In the genomic region with DNA sequence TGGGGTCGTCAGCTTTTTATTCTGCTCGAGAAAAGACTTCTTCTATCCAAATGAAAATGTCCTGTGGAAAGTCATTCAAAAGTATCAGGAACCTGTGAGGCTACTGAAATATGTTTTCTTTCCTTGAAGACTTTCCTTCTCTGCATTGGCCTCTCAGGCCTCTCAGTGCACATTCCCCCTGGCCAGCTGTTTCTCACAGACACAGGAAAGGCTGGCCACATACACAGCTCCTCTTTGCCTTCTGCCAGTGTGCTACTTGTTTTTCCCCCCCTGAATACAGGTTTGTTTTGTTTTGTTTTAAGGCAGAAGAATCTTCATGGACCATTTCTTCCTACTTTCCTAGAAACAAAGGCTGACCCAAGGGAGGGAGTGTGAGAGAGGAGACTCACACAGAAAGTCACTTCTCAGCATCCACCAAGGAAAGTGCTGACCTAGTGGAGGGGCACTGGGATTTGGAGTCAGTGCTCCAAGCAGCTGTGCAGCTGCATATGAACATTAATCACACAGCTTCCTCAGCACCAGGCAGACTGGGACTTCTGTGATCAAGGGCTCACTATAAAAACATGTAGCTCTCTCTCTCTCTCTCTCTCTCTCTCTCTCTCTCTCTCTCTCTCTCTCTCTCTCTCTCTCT, we compare ENCODE assay signal across 11 mouse cellular contexts.
DNase-seq lines count a peak whose midpoint lies in the region; ATAC-seq lines count a peak whose summit lies in the region.
"Had no signal": no experiment of that assay in that cellular context is flagged by ENCODE, and none has a peak within 500 bp of the region (broad histone marks: within the 10 kb centered on the region; RNA-seq: fewer than 3 reads in every experiment).

No protein-coding gene starts in this region.

- 88% methylated on average over 2 of the region's 2 CpGs for WGBS in neural tube, embryonic 15.5 days
- WGBS in forebrain, embryonic 11.5 days, result 88% methylated on average over 2 of the region's 2 CpGs

- H3K4me1 ChIP-seq in neural tube, embryonic 15.5 days, result no peaks in the 10 kb centered on the region
- H3K4me1 ChIP-seq in forebrain, embryonic 11.5 days (replicated peaks; ENCODE audit: control insufficient read depth, insufficient read depth, low read length), result no peaks in the 10 kb centered on the region
- H3K4me1 ChIP-seq: hindbrain, embryonic 10.5 days had no signal

- H3K9ac ChIP-seq in neural tube, embryonic 15.5 days (replicated peaks), result no peak overlapping the region
- no peak overlapping the region for H3K9ac ChIP-seq in forebrain, embryonic 11.5 days (ENCODE audit: low read length)

- H3K27me3 ChIP-seq in neural tube, embryonic 15.5 days (replicated peaks), result no peaks in the 10 kb centered on the region
- no peaks in the 10 kb centered on the region for H3K27me3 ChIP-seq in forebrain, embryonic 11.5 days (ENCODE audit: control insufficient read depth, insufficient read depth, low read length)

- H3K36me3 ChIP-seq in neural tube, embryonic 15.5 days, result no peaks in the 10 kb centered on the region
- no peaks in the 10 kb centered on the region for H3K36me3 ChIP-seq in forebrain, embryonic 11.5 days (ENCODE audit: control insufficient read depth, insufficient read depth, low read length)
- H3K36me3 ChIP-seq: hindbrain, embryonic 10.5 days had no signal

- no peaks in the 10 kb centered on the region for H3K9me3 ChIP-seq in neural tube, embryonic 15.5 days (replicated peaks)
- no peaks in the 10 kb centered on the region for H3K9me3 ChIP-seq in forebrain, embryonic 11.5 days (ENCODE audit: control insufficient read depth, low read length)
- H3K9me3 ChIP-seq: hindbrain, embryonic 10.5 days had no signal

- peak; percentile 4 for DNase-seq in kidney, adult 9 months
- DNase-seq in kidney, adult 18-20 months, result no peak
- peak; percentile 5 for DNase-seq in embryo, embryonic 9.5 days (ENCODE audit: extremely low spot score)
- DNase-seq in kidney, postnatal 14 days, result peak; percentile 29
- DNase-seq in forebrain, embryonic 11.5 days (ENCODE audit: low spot score), result no peak
- DNase-seq: cerebellum, adult 8-10 months; heart, adult 2 months had no signal

- peak overlapping the region; percentile 15; the same call in 1 of the 2 replicates for H3K27ac ChIP-seq in neural tube, embryonic 15.5 days (replicated peaks)
- H3K27ac ChIP-seq in forebrain, embryonic 11.5 days (ENCODE audit: low read depth, low read length), result no peak overlapping the region
- H3K27ac ChIP-seq: heart, adult 2 months; hindbrain, embryonic 10.5 days; macrophage had no signal

- no peak overlapping the region for H3K4me3 ChIP-seq in neural tube, embryonic 15.5 days (replicated peaks)
- no peak overlapping the region for H3K4me3 ChIP-seq in forebrain, embryonic 11.5 days (ENCODE audit: low read depth, low read length)
- H3K4me3 ChIP-seq: heart, adult 2 months; hindbrain, embryonic 10.5 days had no signal

- ATAC-seq in neural tube, embryonic 15.5 days (ENCODE audit: low FRiP score), result peak; percentile 50; the same call in 1 of the 2 replicates
- ATAC-seq in forebrain, embryonic 11.5 days (replicated peaks; ENCODE audit: low FRiP score), result no peak
- ATAC-seq in erythroid progenitor cell, adult 5-6 weeks (replicated peaks; ENCODE audit: low FRiP score, poor library complexity, severe bottlenecking), result no peak

- H3K4me2 ChIP-seq in neural tube, embryonic 15.5 days, result no peak overlapping the region
- no peak overlapping the region for H3K4me2 ChIP-seq in forebrain, embryonic 11.5 days (ENCODE audit: low read depth, low read length, severe bottlenecking)

Comparison
In these comparisons a context has a peak if more than half of its experiments do, and no peak if none do; other contexts are left out.
1. DNase-seq: peak in kidney, adult 9 months (single experiment), embryo, embryonic 9.5 days (single experiment) and kidney, postnatal 14 days (single experiment); none in kidney, adult 18-20 months (single experiment) and forebrain, embryonic 11.5 days (single experiment).